Mouse (Mus musculus): ENCODE data around the gene Il27ra. TPM values are rescaled to one million over a fixed set of nuclear protein-coding genes. Genes with fewer than 3 reads are reported as not detected.

The Il27ra gene
- polyA plus RNA-seq, 1 experiment from 2014 or later = 1.2 TPM

DNA sequence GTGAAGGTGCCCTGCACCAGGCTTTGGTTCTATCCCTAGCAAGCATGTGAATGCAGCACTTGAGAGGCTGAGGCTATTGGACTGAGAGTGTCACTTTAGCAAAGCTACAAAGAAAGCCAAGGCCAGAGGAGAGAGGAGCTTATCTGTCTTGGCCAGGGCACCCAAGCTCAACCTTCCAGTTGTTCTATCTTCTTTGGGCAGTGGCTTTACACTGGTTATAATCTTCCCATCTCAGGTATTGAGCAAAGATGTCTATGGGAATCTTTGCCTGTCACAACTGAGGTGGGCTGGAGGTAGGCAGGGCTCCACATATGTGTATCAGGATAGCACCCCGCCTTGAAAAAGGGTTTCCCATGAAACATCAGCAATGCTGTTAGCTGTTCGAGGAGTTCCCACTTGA lies 17.9 kb upstream of the Il27ra start:
- H3K27me3 ChIP-seq (ENCODE audit: insufficient read depth, low read length) = no peaks in the 10 kb centered on the region
- WGBS = 89% methylated on average over 2 of the region's 2 CpGs
- no peaks in the 10 kb centered on the region for H3K4me1 ChIP-seq (replicated peaks; ENCODE audit: insufficient read depth, low read length)
- no peak for DNase-seq (ENCODE audit: low spot score)
- no peaks in the 10 kb centered on the region for H3K36me3 ChIP-seq (ENCODE audit: insufficient read depth, low read length)
- no peak overlapping the region for H3K4me2 ChIP-seq (ENCODE audit: low read length)
- H3K27ac ChIP-seq = no peak overlapping the region
- H3K9ac ChIP-seq (ENCODE audit: low read depth, low read length) = no peak overlapping the region
- no peak for ATAC-seq (replicated peaks; ENCODE audit: low FRiP score, low read depth)
- H3K4me3 ChIP-seq (replicated peaks; ENCODE audit: low read depth, low read length) = no peak overlapping the region
- TF ChIP-seq CTCF (IDR thresholded peaks at IDR 0.05; ENCODE audit: low read depth) = no peak
- no peaks in the 10 kb centered on the region for H3K9me3 ChIP-seq (replicated peaks; ENCODE audit: low read length)

DNA sequence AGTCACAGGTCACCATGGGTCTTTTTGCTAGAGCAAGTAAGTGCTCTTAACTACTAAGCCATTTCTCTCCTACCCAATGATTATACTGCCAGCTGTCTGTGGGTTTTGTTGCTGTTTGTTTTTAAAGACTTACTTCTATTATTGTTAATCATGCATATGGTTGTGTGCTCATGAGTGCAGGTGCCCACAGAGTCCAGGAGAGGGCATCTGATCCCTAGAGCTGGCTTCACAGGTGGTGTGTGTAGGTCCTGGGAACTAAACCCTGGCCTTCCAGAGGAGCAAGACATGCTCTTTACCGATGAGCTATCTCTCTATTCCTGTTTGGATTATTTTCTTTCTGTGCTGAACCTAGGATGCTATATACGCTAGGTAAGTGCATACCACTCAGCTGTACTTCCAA lies 16.8 kb upstream of the Il27ra start:
- Histone ChIP-seq H3K9me3 (replicated peaks; ENCODE audit: low read length) (no peaks in the 10 kb centered on the region), H3K36me3 (ENCODE audit: insufficient read depth, low read length) (no peaks in the 10 kb centered on the region), H3K9ac (ENCODE audit: low read depth, low read length) (no peak overlapping the region), H3K4me1 (replicated peaks; ENCODE audit: insufficient read depth, low read length) (no peaks in the 10 kb centered on the region), H3K27ac (no peak overlapping the region), H3K27me3 (ENCODE audit: insufficient read depth, low read length) (no peaks in the 10 kb centered on the region), H3K4me3 (replicated peaks; ENCODE audit: low read depth, low read length) (no peak overlapping the region), H3K4me2 (ENCODE audit: low read length) (no peak overlapping the region)
- ATAC-seq (replicated peaks; ENCODE audit: low FRiP score, low read depth) (no peak), DNase-seq (ENCODE audit: low spot score) (no peak)
- no peak for TF ChIP-seq CTCF (IDR thresholded peaks at IDR 0.05; ENCODE audit: low read depth)
- 88% methylated on average over 2 of the region's 2 CpGs for WGBS

DNA sequence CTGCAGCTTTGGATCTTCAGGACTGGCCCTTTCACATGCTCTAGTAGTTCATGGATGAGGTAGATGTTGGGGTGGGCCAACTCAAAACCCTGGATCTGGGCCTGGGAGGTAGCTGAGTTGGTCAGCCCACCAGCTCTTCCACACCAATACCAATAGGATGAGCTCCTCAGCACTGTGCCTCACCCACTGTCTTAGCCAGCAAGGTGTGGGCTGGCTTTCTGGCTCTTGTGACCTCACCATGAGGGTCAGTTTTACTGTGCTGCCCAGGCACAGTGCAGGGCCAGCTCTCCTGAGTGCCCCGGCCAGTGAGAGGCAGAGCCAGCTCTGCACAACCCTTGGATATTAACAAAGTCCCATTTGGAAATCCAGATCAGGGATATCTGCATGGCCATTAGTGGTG lies 15.4 kb upstream of the Il27ra start:
- TF ChIP-seq CTCF (IDR thresholded peaks at IDR 0.05; ENCODE audit: low read depth) = no peak
- Histone ChIP-seq H3K36me3 (ENCODE audit: insufficient read depth, low read length) (no peaks in the 10 kb centered on the region), H3K4me1 (replicated peaks; ENCODE audit: insufficient read depth, low read length) (no peaks in the 10 kb centered on the region), H3K27ac (no peak overlapping the region), H3K4me3 (replicated peaks; ENCODE audit: low read depth, low read length) (no peak overlapping the region), H3K9me3 (replicated peaks; ENCODE audit: low read length) (no peaks in the 10 kb centered on the region), H3K9ac (ENCODE audit: low read depth, low read length) (no peak overlapping the region), H3K27me3 (ENCODE audit: insufficient read depth, low read length) (no peaks in the 10 kb centered on the region), H3K4me2 (ENCODE audit: low read length) (no peak overlapping the region)
- 93% methylated on average over 1 of the region's 1 CpGs for WGBS
- no peak for ATAC-seq (replicated peaks; ENCODE audit: low FRiP score, low read depth)
- no peak for DNase-seq (ENCODE audit: low spot score)

DNA sequence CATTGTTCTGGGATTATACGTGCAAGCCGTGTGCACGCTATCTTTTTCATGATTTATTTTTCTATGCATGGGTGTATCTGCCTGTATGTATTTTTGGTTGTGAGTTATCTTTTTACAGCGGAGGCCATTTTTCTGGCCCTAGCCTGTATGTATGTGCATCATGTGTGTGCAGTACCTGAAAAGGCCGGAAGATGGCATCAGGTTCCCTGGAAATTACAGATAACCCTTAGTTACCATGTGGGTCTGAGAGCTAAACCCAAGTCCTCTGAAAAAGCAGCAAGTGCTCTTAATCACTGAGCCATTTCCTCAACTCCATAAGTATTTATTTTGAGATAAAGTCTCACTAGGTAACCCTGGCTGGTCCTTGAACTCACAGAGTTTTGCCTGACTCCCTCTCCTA lies 10.8 kb upstream of the Il27ra start:
- Histone ChIP-seq H3K4me1 (replicated peaks; ENCODE audit: insufficient read depth, low read length) (no peaks in the 10 kb centered on the region), H3K9me3 (replicated peaks; ENCODE audit: low read length) (no peaks in the 10 kb centered on the region), H3K27me3 (ENCODE audit: insufficient read depth, low read length) (no peaks in the 10 kb centered on the region), H3K36me3 (ENCODE audit: insufficient read depth, low read length) (no peaks in the 10 kb centered on the region), H3K4me2 (ENCODE audit: low read length) (no peak overlapping the region), H3K9ac (ENCODE audit: low read depth, low read length) (no peak overlapping the region), H3K27ac (no peak overlapping the region), H3K4me3 (replicated peaks; ENCODE audit: low read depth, low read length) (no peak overlapping the region)
- 94% methylated on average over 5 of the region's 5 CpGs for whole genome bisulfite sequencing
- DNase-seq (ENCODE audit: low spot score) (no peak), ATAC-seq (replicated peaks; ENCODE audit: low FRiP score, low read depth) (no peak)
- TF ChIP-seq CTCF (IDR thresholded peaks at IDR 0.05; ENCODE audit: low read depth) = no peak

DNA sequence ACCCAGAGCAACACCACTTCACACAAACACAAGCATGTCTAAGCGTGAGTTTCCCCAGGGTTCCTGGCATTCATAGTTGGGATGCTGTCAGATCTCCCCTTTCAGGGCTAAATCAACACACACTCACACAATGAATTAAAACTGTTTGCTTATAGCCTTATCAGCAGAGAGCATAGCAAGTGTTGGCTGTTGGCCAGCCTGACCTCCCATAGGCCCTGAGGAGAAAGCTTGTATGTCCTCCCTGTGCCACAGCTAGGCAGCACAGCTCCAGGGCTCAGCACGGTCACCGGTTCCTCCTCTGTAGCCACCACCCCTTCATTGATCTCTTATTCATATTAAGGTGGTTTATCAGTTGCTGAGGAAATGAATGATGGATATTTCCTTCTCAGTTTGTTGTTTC lies 10.4 kb upstream of the Il27ra start:
- no peak for ATAC-seq (replicated peaks; ENCODE audit: low FRiP score, low read depth)
- DNase-seq (ENCODE audit: low spot score) = no peak

DNA sequence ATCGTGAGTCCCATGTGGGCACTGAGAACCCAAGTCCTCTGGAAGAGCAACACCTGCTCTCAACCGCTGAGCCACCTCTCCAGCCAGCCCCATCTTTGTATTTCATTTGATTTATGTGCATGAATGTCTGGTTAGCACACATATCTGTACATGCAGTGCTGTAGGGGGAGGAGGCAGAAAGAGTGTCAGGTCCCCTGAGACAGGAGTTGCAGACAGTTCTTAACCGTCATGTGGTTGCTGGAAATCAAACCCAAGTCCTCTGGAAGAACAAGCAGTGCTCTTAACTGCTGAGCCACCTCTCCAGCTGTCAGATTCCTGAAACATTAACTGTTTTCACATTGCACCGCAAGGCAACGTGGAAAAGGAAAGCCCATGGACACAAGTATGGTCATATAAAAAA lies 5.8 kb upstream of the Il27ra start:
- H3K27ac ChIP-seq = no peak overlapping the region
- no peaks in the 10 kb centered on the region for H3K36me3 ChIP-seq (ENCODE audit: insufficient read depth, low read length)
- 46% methylated on average over 5 of the region's 5 CpGs for WGBS
- no peaks in the 10 kb centered on the region for H3K4me1 ChIP-seq (replicated peaks; ENCODE audit: insufficient read depth, low read length)
- no peaks in the 10 kb centered on the region for H3K9me3 ChIP-seq (replicated peaks; ENCODE audit: low read length)
- H3K4me3 ChIP-seq (replicated peaks; ENCODE audit: low read depth, low read length) = no peak overlapping the region
- H3K4me2 ChIP-seq (ENCODE audit: low read length) = no peak overlapping the region
- H3K27me3 ChIP-seq (ENCODE audit: insufficient read depth, low read length) = peaks cover 15% of the 10 kb centered on the region
- DNase-seq (ENCODE audit: low spot score) (no peak), ATAC-seq (replicated peaks; ENCODE audit: low FRiP score, low read depth) (no peak)
- no peak overlapping the region for H3K9ac ChIP-seq (ENCODE audit: low read depth, low read length)
- TF ChIP-seq CTCF (IDR thresholded peaks at IDR 0.05; ENCODE audit: low read depth) = no peak

More for the DNA sequence above, 10.4 kb upstream of the Il27ra start:
- 39% methylated on average over 3 of the region's 3 CpGs for WGBS
- H3K27me3 ChIP-seq (ENCODE audit: insufficient read depth, low read length) = no peaks in the 10 kb centered on the region
- H3K4me3 ChIP-seq (replicated peaks; ENCODE audit: low read depth, low read length) = no peak overlapping the region
- H3K9me3 ChIP-seq (replicated peaks; ENCODE audit: low read length) = no peaks in the 10 kb centered on the region
- H3K4me2 ChIP-seq (ENCODE audit: low read length) = no peak overlapping the region
- H3K9ac ChIP-seq (ENCODE audit: low read depth, low read length) = no peak overlapping the region
- no peaks in the 10 kb centered on the region for H3K36me3 ChIP-seq (ENCODE audit: insufficient read depth, low read length)
- H3K27ac ChIP-seq = no peak overlapping the region
- TF ChIP-seq CTCF (IDR thresholded peaks at IDR 0.05; ENCODE audit: low read depth) = no peak
- H3K4me1 ChIP-seq (replicated peaks; ENCODE audit: insufficient read depth, low read length) = no peaks in the 10 kb centered on the region

DNA sequence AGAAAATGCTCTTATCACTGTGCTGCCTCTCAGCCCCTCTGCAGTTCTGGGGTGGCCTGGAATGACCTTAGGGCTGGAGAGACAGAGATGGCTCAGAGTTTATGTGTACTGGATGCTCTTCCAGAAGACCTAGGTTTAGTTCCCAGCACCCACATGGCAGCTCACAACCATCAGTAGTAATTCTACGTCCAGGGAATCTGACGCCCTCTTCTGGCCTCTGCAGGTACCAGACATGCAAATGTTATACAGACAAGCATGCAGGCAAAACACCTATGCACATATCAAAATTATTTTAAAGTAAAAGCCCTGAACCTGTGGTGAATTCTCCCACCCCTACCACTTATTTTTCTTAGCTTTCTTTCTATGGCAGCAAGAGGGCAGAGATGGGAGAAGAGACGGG lies 4.1 kb upstream of the Il27ra start:
- no peaks in the 10 kb centered on the region for H3K36me3 ChIP-seq (ENCODE audit: insufficient read depth, low read length)
- no peaks in the 10 kb centered on the region; the same call in 1 of the 2 replicates for H3K4me1 ChIP-seq (replicated peaks; ENCODE audit: insufficient read depth, low read length)

More for the DNA sequence above, 4.1 kb upstream of the Il27ra start:
- Histone ChIP-seq H3K9me3 (replicated peaks; ENCODE audit: low read length) (no peaks in the 10 kb centered on the region), H3K4me2 (ENCODE audit: low read length) (no peak overlapping the region), H3K27ac (no peak overlapping the region), H3K9ac (ENCODE audit: low read depth, low read length) (no peak overlapping the region), H3K4me3 (replicated peaks; ENCODE audit: low read depth, low read length) (no peak overlapping the region), H3K27me3 (ENCODE audit: insufficient read depth, low read length) (peaks cover 15% of the 10 kb centered on the region)
- TF ChIP-seq CTCF (IDR thresholded peaks at IDR 0.05; ENCODE audit: low read depth) = no peak
- 90% methylated on average over 3 of the region's 3 CpGs for WGBS
- DNase-seq (ENCODE audit: low spot score) (no peak), ATAC-seq (replicated peaks; ENCODE audit: low FRiP score, low read depth) (no peak)

All from kidney, postnatal 0 days (tissue).